Mouse (Mus musculus): ENCODE results near the gene Serp1.
"Not testable (repeated sequence)": the region's sequence is repeated elsewhere in the genome, so short reads cannot be mapped to it uniquely, and the experiment has no call there.

Gene Serp1

GRCm38 (mm10) chr3:58504676-58505075 lies 21.0 kb downstream of the Serp1 start:
- DNase-seq = no peak

GRCm38 (mm10) chr3:58503720-58504333 lies 21.9 kb downstream of the Serp1 start:
- DNase-seq = no peak

GRCm38 (mm10) chr3:58501961-58502360 lies 23.7 kb downstream of the Serp1 start:
- no peak for DNase-seq

- no peak for DNase-seq
Observed at GRCm38 (mm10) chr3:58493621-58494020, 32.1 kb downstream of the Serp1 start.

- DNase-seq = peak; percentile 55
Observed at GRCm38 (mm10) chr3:58490787-58491186, 34.9 kb downstream of the Serp1 start.

GRCm38 (mm10) chr3:58487999-58488775 lies 37.5 kb downstream of the Serp1 start:
- peak; percentile 3 to 4 for DNase-seq

- no peak for DNase-seq
Observed at GRCm38 (mm10) chr3:58487121-58487520, 38.6 kb downstream of the Serp1 start.

GRCm38 (mm10) chr3:58485883-58486282 lies 39.8 kb downstream of the Serp1 start:
- DNase-seq = peak in 1 of 2 experiments; percentile 9

GRCm38 (mm10) chr3:58478755-58479455 lies 46.8 kb downstream of the Serp1 start:
- DNase-seq = no peak

GRCm38 (mm10) chr3:58475298-58475697 lies 50.4 kb downstream of the Serp1 start:
- DNase-seq = not testable (repeated sequence)
